Mouse (Mus musculus) neural tube, embryonic 12.5 days (tissue): ENCODE data around the gene Zfp64. TPM values are rescaled to one million over a fixed set of nuclear protein-coding genes. Genes with fewer than 3 reads are reported as not detected.
"Not testable (repeated sequence)": the region's sequence is repeated elsewhere in the genome, so short reads cannot be mapped to it uniquely, and the experiment has no call there.

Experiments
- ATAC-seq: fragments of 200-750 bp; cut with Nextera tagmentation; 2 replicates; pipeline ENCODE4 v1.8.0; 2017; ENCODE audit warnings: low read depth, mild to moderate bottlenecking, moderate TSS enrichment, moderate library complexity; ENCODE audit not compliant: low FRiP score
- H3K27ac ChIP-seq: fragments of 300-500 bp; sonication (generic); 2 replicates; pipeline ENCODE4 v1.5.1; 2016
- H3K27me3 ChIP-seq: fragments of 300-500 bp; sonication (generic); replicated peaks from 2 replicates; pipeline ENCODE4 v1.6.1; 2016; ENCODE audit warnings: mild to moderate bottlenecking
- H3K36me3 ChIP-seq: fragments of 300-500 bp; sonication (generic); 2 replicates; pipeline ENCODE4 v1.6.1; 2016; ENCODE audit warnings: mild to moderate bottlenecking
- H3K4me1 ChIP-seq: fragments of 300-500 bp; sonication (generic); 2 replicates; pipeline ENCODE4 v1.6.1; 2016
- H3K4me2 ChIP-seq: fragments of 300-500 bp; sonication (generic); replicated peaks from 2 replicates; pipeline ENCODE4 v1.6.1; 2016; ENCODE audit warnings: mild to moderate bottlenecking
- H3K4me3 ChIP-seq: fragments of 300-500 bp; sonication (generic); 2 replicates; pipeline ENCODE4 v1.5.1; 2016
- H3K9ac ChIP-seq: fragments of 300-500 bp; sonication (generic); 2 replicates; pipeline ENCODE4 v1.6.1; 2016; ENCODE audit warnings: mild to moderate bottlenecking
- H3K9me3 ChIP-seq: fragments of 300-500 bp; sonication (generic); 2 replicates; pipeline ENCODE4 v1.6.1; 2016; ENCODE audit warnings: mild to moderate bottlenecking
- WGBS: fragments of 180-500 bp; shearing (Covaris S2); methylation state at CpG from one replicate; pipeline ENCODE4 v1.1.7; 2016; 5-methylcytosine and 5-hydroxymethylcytosine counted together
- polyA plus RNA-seq: library from polyadenylated mRNA; unstranded; fragments of >200 nt; fragmentation: Nextera tagmentation; extraction: Ambion mirVana; gene quantifications from 2 replicates; pipeline ENCODE4 v1.2.1, GENCODE M21; 2016

The Zfp64 gene
- polyA plus RNA-seq, 1 experiment from 2014 or later = 31.3 TPM

- Histone ChIP-seq H3K27ac (peak overlapping the region; percentile 5; the same call in 1 of the 2 replicates), H3K4me3 (no peak overlapping the region), H3K9me3 (no peaks in the 10 kb centered on the region), H3K9ac (no peak overlapping the region), H3K27me3 (0 out of 2 replicates have a peak, but pooled peaks cover 5% of the 10 kb centered on the region), H3K36me3 (no peaks in the 10 kb centered on the region), H3K4me1 (peaks cover 12% of the 10 kb centered on the region), H3K4me2 (peak overlapping the region; percentile 25)
- ATAC-seq = no peak
- 8% methylated on average over 16 of the region's 16 CpGs for WGBS
Measured at GRCm38 (mm10) chr2:168860032-168860691, 95.2 kb downstream of the Zfp64 start.

GRCm38 (mm10) chr2:168856638-168857037 is 98.7 kb downstream of the Zfp64 start:
- Histone ChIP-seq H3K27ac (no peak overlapping the region), H3K4me1 (peaks cover 12% of the 10 kb centered on the region), H3K4me3 (no peak overlapping the region), H3K36me3 (no peaks in the 10 kb centered on the region), H3K4me2 (no peak overlapping the region), H3K27me3 (0 out of 2 replicates have a peak, but pooled peaks cover 5% of the 10 kb centered on the region), H3K9ac (no peak overlapping the region), H3K9me3 (no peaks in the 10 kb centered on the region)
- ATAC-seq = no peak
- WGBS = 71% methylated on average over 7 of the region's 7 CpGs

- H3K4me1 ChIP-seq = no peaks in the 10 kb centered on the region
- H3K9ac ChIP-seq = no peak overlapping the region
- H3K27ac ChIP-seq = no peak overlapping the region
- 60% methylated on average over 1 of the region's 1 CpGs for WGBS
- H3K9me3 ChIP-seq = no peaks in the 10 kb centered on the region
- no peak overlapping the region for H3K4me3 ChIP-seq
- no peak overlapping the region for H3K4me2 ChIP-seq
- no peaks in the 10 kb centered on the region for H3K36me3 ChIP-seq
- ATAC-seq = no peak
- H3K27me3 ChIP-seq = 0 out of 2 replicates have a peak, but pooled peaks cover 5% of the 10 kb centered on the region
Measured at GRCm38 (mm10) chr2:168854777-168855176, 100.6 kb downstream of the Zfp64 start.

GRCm38 (mm10) chr2:168853869-168854268 is 101.5 kb downstream of the Zfp64 start:
- H3K27ac ChIP-seq, H3K4me2 ChIP-seq, H3K4me1 ChIP-seq, H3K9ac ChIP-seq, H3K4me3 ChIP-seq, H3K27me3 ChIP-seq, ATAC-seq, H3K36me3 ChIP-seq, H3K9me3 ChIP-seq: not testable (repeated sequence)
- WGBS = 91% methylated on average over 13 of the region's 13 CpGs

- 0 out of 2 replicates have a peak, but pooled peaks cover 1% of the 10 kb centered on the region for H3K27me3 ChIP-seq
- 0 out of 2 replicates have a peak, but pooled peaks cover 5% of the 10 kb centered on the region for H3K4me1 ChIP-seq
- no peak for ATAC-seq
- WGBS = 65% methylated on average over 10 of the region's 10 CpGs
- H3K4me3 ChIP-seq = no peak overlapping the region
- H3K9me3 ChIP-seq = no peaks in the 10 kb centered on the region
- H3K4me2 ChIP-seq = no peak overlapping the region
- H3K9ac ChIP-seq = no peak overlapping the region
- no peak overlapping the region for H3K27ac ChIP-seq
- no peaks in the 10 kb centered on the region for H3K36me3 ChIP-seq
Measured at GRCm38 (mm10) chr2:168851545-168851944, 103.8 kb downstream of the Zfp64 start.

GRCm38 (mm10) chr2:168848553-168848952 is 106.8 kb downstream of the Zfp64 start:
- 0 out of 2 replicates have a peak, but pooled peaks cover 5% of the 10 kb centered on the region for H3K4me1 ChIP-seq
- no peaks in the 10 kb centered on the region for H3K27me3 ChIP-seq
- H3K4me3 ChIP-seq = no peak overlapping the region
- no peak overlapping the region for H3K4me2 ChIP-seq
- no peak overlapping the region for H3K9ac ChIP-seq
- no peaks in the 10 kb centered on the region for H3K9me3 ChIP-seq
- H3K27ac ChIP-seq = no peak overlapping the region
- ATAC-seq = no peak
- no peaks in the 10 kb centered on the region for H3K36me3 ChIP-seq
- WGBS = 96% methylated on average over 3 of the region's 3 CpGs

GRCm38 (mm10) chr2:168846180-168846720 is 109.1 kb downstream of the Zfp64 start:
- Histone ChIP-seq H3K36me3 (no peaks in the 10 kb centered on the region), H3K27me3 (peaks cover 5% of the 10 kb centered on the region), H3K9ac (no peak overlapping the region), H3K27ac (no peak overlapping the region), H3K4me1 (peaks cover 11% of the 10 kb centered on the region), H3K4me3 (no peak overlapping the region), H3K4me2 (no peak overlapping the region), H3K9me3 (no peaks in the 10 kb centered on the region)
- ATAC-seq = no peak
- WGBS = 81% methylated on average over 7 of the region's 7 CpGs

Other genes with a start within 250 kb of the Zfp64 start
- 73.4 and 74.8 TPM in 2 replicates for gene Atp9a, start 213.2 kb downstream of the Zfp64 start, polyA plus RNA-seq
- gene Sall4, start 187.6 kb downstream of the Zfp64 start, polyA plus RNA-seq = 2.6 and 3.5 TPM in 2 replicates